Mouse (Mus musculus): ENCODE data around the gene Zfp638.

Zfp638 gene

GRCm38 (mm10) chr6:84014961-84015683 is 148.2 kb downstream of the Zfp638 start:
- ChIA-PET POLR2A (interaction anchor here (0.6 to 1.2 kb wide), 11 partner anchors 17 to 350 kb away, joined by 3 to 5 read pairs (median 3); partner anchors contain the start of genes Paip2b (in 1 of the 4) and Zfp638 (in 1 of the 4)), CTCF (interaction anchor here (0.6 to 1.8 kb wide), 22 partner anchors 10 to 894 kb away, joined by 3 to 36 read pairs (median 3); partner anchors contain the start of genes Wbp1 (in 1 of the 4) and Zfp638 (in 1 of the 4))

GRCm38 (mm10) chr6:84016851-84017250 is 149.9 kb downstream of the Zfp638 start:
- POLR2A ChIA-PET = interaction anchor here in 3 of 4 experiments (0.6 to 3.6 kb wide), 17 partner anchors 8 to 729 kb away, joined by 3 to 10 read pairs (median 3); partner anchors contain the start of genes Paip2b (in 2 of the 3), Dysf (in 1 of the 3) and Vax2 (in 1 of the 3)

DNA sequence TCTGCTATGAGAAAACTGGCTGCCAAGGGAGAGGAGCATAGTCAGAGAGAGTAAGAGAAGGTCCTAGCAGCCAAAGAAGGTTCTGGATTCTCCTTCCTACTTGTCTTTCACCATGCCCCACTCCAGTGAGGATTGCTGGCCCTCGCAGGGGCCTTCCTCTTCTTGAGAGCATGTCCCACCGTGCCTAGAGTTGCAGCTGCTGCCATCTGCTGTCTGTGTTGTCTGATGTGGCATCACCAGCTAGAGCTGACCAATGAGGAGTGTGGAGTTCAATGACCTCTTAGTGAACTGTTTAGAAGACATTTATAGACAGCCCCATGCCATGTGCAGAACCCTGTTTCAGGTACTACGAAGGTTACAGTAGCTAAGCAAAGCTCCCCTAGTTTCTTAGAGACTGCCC is 150.5 kb downstream of the Zfp638 start:
- CTCF ChIA-PET = interaction anchor here in 3 of 4 experiments (1.0 to 2.3 kb wide), 5 partner anchors 42 to 82 kb away, joined by 3 to 6 read pairs (median 5); no protein-coding TSS in a partner anchor
- POLR2A ChIA-PET = interaction anchor here in 3 of 4 experiments (0.6 to 3.6 kb wide), 16 partner anchors 9 to 730 kb away, joined by 3 to 10 read pairs (median 3); partner anchors contain the start of genes Paip2b (in 2 of the 3), Dysf (in 1 of the 3) and Vax2 (in 1 of the 3)

More at GRCm38 (mm10) chr6:84016851-84017250, 149.9 kb downstream of the Zfp638 start:
- CTCF ChIA-PET = interaction anchor here in 2 of 4 experiments (1.0 to 1.3 kb wide), 5 partner anchors 36 to 81 kb away, joined by 3 to 9 read pairs (median 5); no protein-coding TSS in a partner anchor

DNA sequence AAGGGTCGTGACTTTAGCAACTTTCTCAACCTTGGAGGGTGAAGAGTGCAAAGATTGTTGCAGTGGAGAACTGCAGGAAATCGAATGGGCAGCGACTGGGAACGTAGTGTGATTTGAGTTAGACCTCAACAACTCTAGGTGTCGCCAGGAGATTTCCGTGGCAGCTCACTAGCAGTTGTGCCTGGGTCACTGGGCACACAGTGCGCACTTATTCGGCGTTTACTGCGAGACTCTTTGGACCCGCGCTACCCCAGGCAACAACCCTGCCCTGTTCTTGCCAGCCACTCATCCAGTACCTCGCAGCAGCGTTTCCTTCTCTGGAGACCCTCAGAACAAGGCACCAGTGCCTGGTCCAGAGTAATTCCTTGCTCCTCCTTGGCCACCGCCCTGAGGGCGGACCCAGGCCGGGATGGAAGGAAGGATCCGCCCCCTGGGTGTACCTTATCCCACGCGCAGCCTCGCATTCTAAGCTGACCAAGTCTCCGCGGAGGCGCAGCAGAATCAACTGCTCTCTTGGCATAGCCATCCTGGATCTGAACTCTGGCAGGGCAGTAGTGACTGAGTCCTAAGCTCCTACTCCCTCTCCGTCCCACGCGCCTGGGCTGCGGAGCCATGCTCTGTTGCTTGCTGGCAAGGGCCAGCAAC is 152.1 kb downstream of the Zfp638 start:
- ChIA-PET CTCF (interaction anchor here in 2 of 4 experiments (0.9 to 2.3 kb wide), 8 partner anchors 11 to 179 kb away, joined by 3 to 6 read pairs (median 4); partner anchors contain the start of gene Dysf (in 1 of the 2)), POLR2A (interaction anchor here in 3 of 4 experiments (0.6 to 3.6 kb wide), 12 partner anchors 9 to 735 kb away, joined by 3 to 9 read pairs (median 4); partner anchors contain the start of gene Paip2b (in 1 of the 3))

GRCm38 (mm10) chr6:84020002-84020401 is 153.1 kb downstream of the Zfp638 start:
- ChIA-PET POLR2A (interaction anchor here in 3 of 4 experiments (0.6 to 3.6 kb wide), 6 partner anchors 10 to 130 kb away, joined by 3 to 9 read pairs (median 4); no protein-coding TSS in a partner anchor), CTCF (no interaction called here)

DNA sequence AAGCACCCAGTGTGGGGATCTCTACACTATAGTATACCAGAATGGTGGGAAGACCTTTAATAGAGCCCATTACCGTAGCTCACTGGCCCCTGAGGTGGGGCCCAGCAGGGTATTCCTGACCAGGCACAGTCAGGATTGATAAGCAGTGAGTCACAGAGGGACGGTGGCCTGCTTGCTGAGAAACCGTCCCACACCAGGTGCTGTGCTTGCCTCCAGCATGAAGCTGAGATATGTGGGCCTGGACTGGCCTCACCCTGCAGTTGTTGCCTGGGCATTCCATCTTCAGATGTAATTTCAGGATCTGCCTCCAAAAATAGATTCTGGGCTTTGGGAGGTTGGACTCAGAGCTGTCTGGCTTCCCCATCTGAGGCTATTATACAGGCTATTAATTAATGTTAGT is 155.1 kb downstream of the Zfp638 start:
- CTCF ChIA-PET = no interaction called here
- POLR2A ChIA-PET = no interaction called here

GRCm38 (mm10) chr6:84025636-84026035 is 158.7 kb downstream of the Zfp638 start:
- CTCF ChIA-PET = interaction anchor here in 3 of 4 experiments (0.5 to 1.2 kb wide), 4 partner anchors 10 to 220 kb away, joined by 3 to 5 read pairs (median 3); no protein-coding TSS in a partner anchor
- POLR2A ChIA-PET = interaction anchor here in 2 of 4 experiments (0.5 to 1.5 kb wide), 3 partner anchors 9 to 182 kb away, joined by 3 to 10 read pairs (median 4); no protein-coding TSS in a partner anchor

DNA sequence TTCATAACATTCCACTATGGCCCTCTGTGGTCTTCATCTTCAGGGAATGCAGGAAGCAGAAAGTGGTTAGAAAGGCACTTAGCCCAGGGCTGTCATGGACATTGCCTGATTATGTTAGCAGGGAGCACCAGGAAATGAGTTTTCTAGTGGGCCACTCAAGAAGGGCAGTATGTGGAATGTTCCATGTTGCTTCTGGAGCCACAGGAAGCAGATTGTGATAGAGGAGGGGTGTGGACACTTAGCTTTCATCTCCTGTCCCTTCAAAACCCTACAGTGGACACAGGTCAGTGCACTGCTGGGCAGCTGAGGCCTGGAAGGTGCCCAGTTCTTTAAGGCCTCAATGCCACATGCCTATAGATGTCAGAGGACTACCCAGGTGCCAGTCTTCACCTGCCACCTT is 161.9 kb downstream of the Zfp638 start:
- ChIA-PET CTCF (no interaction called here), POLR2A (interaction anchor here in 3 of 4 experiments (1.1 to 1.7 kb wide), 7 partner anchors 11 to 31 kb away, joined by 3 to 11 read pairs (median 6); partner anchors contain the start of gene Dysf (in 1 of the 3))

GRCm38 (mm10) chr6:84029775-84030174 is 162.9 kb downstream of the Zfp638 start:
- POLR2A ChIA-PET = interaction anchor here (0.8 to 1.7 kb wide), 12 partner anchors 10 to 198 kb away, joined by 3 to 11 read pairs (median 4); partner anchors contain the start of genes Dysf (in 2 of the 4) and Paip2b (in 2 of the 4)
- CTCF ChIA-PET = interaction anchor here in 2 of 4 experiments (0.6 to 1.0 kb wide), 4 partner anchors 9 to 65 kb away, joined by 3 to 4 read pairs (median 4); no protein-coding TSS in a partner anchor

- ChIA-PET POLR2A (interaction anchor here in 3 of 4 experiments (0.6 to 2.3 kb wide), 3 partner anchors 11 to 17 kb away, joined by 3 to 4 read pairs (median 3); no protein-coding TSS in a partner anchor), CTCF (interaction anchor here in 1 of 4 experiments (0.6 kb wide), 1 partner anchor 144 kb away, joined by 3 read pairs; no protein-coding TSS in a partner anchor)
Observed at GRCm38 (mm10) chr6:84032516-84032915, 165.6 kb downstream of the Zfp638 start.
